Mouse (Mus musculus) CH12.LX (cell line): ENCODE measurements at regions not wholly inside any gene's neighbourhood (a gene's known extent, or its start where the extent isn't known, plus 50 kb on each side); places are given as distances from the start of the nearest gene placed in this dataset.

ENCODE experiments used
- E2F4 ChIP-seq: IDR thresholded peaks from 2 replicates; pipeline ENCODE4 v1.6.1; 2011; ENCODE audit warnings: low read depth, low read length, improper control_type of control experiment; ENCODE audit not compliant: insufficient replicate concordance
- POLR2A ChIP-seq: IDR thresholded peaks from 2 replicates; pipeline ENCODE4 v1.6.1; 2011; ENCODE audit warnings: low read depth, mild to moderate bottlenecking, improper control_type of control experiment, low read length

DNA sequence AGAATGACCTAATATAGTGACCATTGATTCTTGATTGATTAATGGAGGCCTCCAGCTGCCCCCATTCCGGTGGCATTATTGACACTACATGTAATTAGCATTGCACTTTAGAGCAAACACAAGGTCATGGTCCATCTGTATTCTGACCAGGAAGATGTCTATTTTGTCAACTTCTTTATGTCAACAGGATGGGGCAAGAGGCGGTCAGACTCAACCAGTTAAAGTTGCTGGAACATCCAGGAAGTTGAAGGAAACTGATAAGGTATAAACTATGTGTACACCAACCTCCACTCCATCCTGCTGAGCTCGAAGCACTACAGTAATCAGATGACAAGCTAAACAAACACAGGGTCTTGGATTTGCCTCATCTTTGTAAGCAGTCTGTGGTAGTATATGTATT is 130.1 kb upstream of the Gm15217 start:
- TF ChIP-seq E2F4 (no peak), POLR2A (no peak)
